Mouse (Mus musculus): Measurements from ENCODE around the gene Kctd14. TPM values are rescaled to one million over a fixed set of nuclear protein-coding genes. Genes with fewer than 3 reads are reported as not detected.

Gene Kctd14
- polyA plus RNA-seq, 1 experiment from 2014 or later = 0.87 TPM

Other genes starting within 250 kb of the Kctd14 start
- gene Usp35, start 119.3 kb upstream of the Kctd14 start, polyA plus RNA-seq (2016; fragmentation: Nextera tagmentation; extraction: Ambion mirVana) = 1.1 and 2.3 TPM in 2 replicates
- gene Kctd21, start 119.0 kb upstream of the Kctd14 start, polyA plus RNA-seq (2016; fragmentation: Nextera tagmentation; extraction: Ambion mirVana) = 4.1 and 4.6 TPM in 2 replicates
- gene Alg8, start 79.7 kb upstream of the Kctd14 start, polyA plus RNA-seq (2016; fragmentation: Nextera tagmentation; extraction: Ambion mirVana) = 47.3 and 53.4 TPM in 2 replicates
- gene Ndufc2, start 51.3 kb upstream of the Kctd14 start, polyA plus RNA-seq (2016; fragmentation: Nextera tagmentation; extraction: Ambion mirVana) = 380 and 484 TPM in 2 replicates
- 0.43 and 0.51 TPM in 2 replicates for gene Thrsp, start 33.6 kb upstream of the Kctd14 start, polyA plus RNA-seq (2016; fragmentation: Nextera tagmentation; extraction: Ambion mirVana)
- gene Ints4, start 29.6 kb downstream of the Kctd14 start, polyA plus RNA-seq (2016; fragmentation: Nextera tagmentation; extraction: Ambion mirVana) = 45.6 and 48.5 TPM in 2 replicates
- gene Aamdc, start 128.2 kb downstream of the Kctd14 start, polyA plus RNA-seq (2016; fragmentation: Nextera tagmentation; extraction: Ambion mirVana) = 30.6 and 32.9 TPM in 2 replicates
- 15.8 and 17.7 TPM in 2 replicates for gene Rsf1, start 128.6 kb downstream of the Kctd14 start, polyA plus RNA-seq (2016; fragmentation: Nextera tagmentation; extraction: Ambion mirVana)
- gene Clns1a, start 245.3 kb downstream of the Kctd14 start, polyA plus RNA-seq (2016; fragmentation: Nextera tagmentation; extraction: Ambion mirVana) = 151 and 209 TPM in 2 replicates